Mouse (Mus musculus) G1E (cell line): ENCODE measurements around the gene Gpc6. TPM values are rescaled to one million over a fixed set of nuclear protein-coding genes. Genes with fewer than 3 reads are reported as not detected.

Source experiments
- ATAC-seq: 2 replicates; pipeline ENCODE4 v1.8.0; 2016; ENCODE audit warnings: mild to moderate bottlenecking; ENCODE audit not compliant: insufficient number of reproducible peaks, poor library complexity, low FRiP score, severe bottlenecking; ENCODE audit errors: extremely low read depth
- DNase-seq: peaks from one replicate; pipeline ENCODE4 v3.0.0; 2012; ENCODE audit warnings: low spot score
- H3K27me3 ChIP-seq: 2 replicates; pipeline ENCODE4 v1.6.1; 2012; ENCODE audit warnings: mild to moderate bottlenecking, low read length, inconsistent platforms; ENCODE audit not compliant: insufficient read depth
- H3K36me3 ChIP-seq: replicated peaks from 2 replicates; pipeline ENCODE3; 2012; ENCODE audit warnings: mild to moderate bottlenecking, inconsistent platforms
- H3K4me1 ChIP-seq: 2 replicates; pipeline ENCODE4 v1.6.1; 2012; ENCODE audit warnings: low read depth, low read length, inconsistent platforms, mixed read lengths; ENCODE audit not compliant: insufficient read depth
- H3K4me3 ChIP-seq: 2 replicates; pipeline ENCODE4 v1.5.1; 2012; ENCODE audit warnings: low read depth, mild to moderate bottlenecking, inconsistent platforms, low read length, moderate library complexity, mixed read lengths
- H3K9me3 ChIP-seq: replicated peaks from 2 replicates; pipeline ENCODE4 v1.6.1; 2012; ENCODE audit warnings: inconsistent platforms
- CTCF ChIP-seq: IDR thresholded peaks from 2 replicates; pipeline ENCODE4 v1.5.1; 2012; ENCODE audit warnings: low read depth, low read length, inconsistent platforms, mixed read lengths
- GATA1 ChIP-seq: IDR thresholded peaks from 2 replicates; pipeline ENCODE4 v1.6.1; 2012; ENCODE audit warnings: borderline replicate concordance, low read length, inconsistent platforms, mixed read lengths
- GATA2 ChIP-seq: IDR thresholded peaks from 2 replicates; pipeline ENCODE4 v1.6.1; 2012; ENCODE audit warnings: low read depth, low read length, inconsistent platforms, borderline replicate concordance
- POLR2AphosphoS5 ChIP-seq: IDR thresholded peaks from 2 replicates; pipeline ENCODE4 v1.6.1; 2012; ENCODE audit warnings: low read depth, low read length, inconsistent platforms; ENCODE audit not compliant: insufficient replicate concordance
- TAL1 ChIP-seq: conservative IDR thresholded peaks from 2 replicates; pipeline ENCODE4 v1.6.1; 2012; ENCODE audit warnings: low read depth, low read length, inconsistent platforms, mixed read lengths
- polyA plus RNA-seq: library from polyadenylated mRNA; stranded (reverse); fragments of >175 nt; gene quantifications from 2 replicates; pipeline ENCODE4 v1.2.3, GENCODE M21; 2012
- total RNA-seq, 2 experiments: library from RNA; stranded (forward) in 1 of 2; stranded (reverse) in 1 of 2; fragments of 200-1000 nt in 1 of 2; fragments of >200 nt in 1 of 2; fragmentation: Nextera tagmentation in 1 of 2; gene quantifications; 2 replicates each; pipeline ENCODE4 v1.2.3; 2014 to 2017

Gene Gpc6
- total and polyA plus RNA-seq, 3 experiments = 0.22 TPM; not detected in 2

DNA sequence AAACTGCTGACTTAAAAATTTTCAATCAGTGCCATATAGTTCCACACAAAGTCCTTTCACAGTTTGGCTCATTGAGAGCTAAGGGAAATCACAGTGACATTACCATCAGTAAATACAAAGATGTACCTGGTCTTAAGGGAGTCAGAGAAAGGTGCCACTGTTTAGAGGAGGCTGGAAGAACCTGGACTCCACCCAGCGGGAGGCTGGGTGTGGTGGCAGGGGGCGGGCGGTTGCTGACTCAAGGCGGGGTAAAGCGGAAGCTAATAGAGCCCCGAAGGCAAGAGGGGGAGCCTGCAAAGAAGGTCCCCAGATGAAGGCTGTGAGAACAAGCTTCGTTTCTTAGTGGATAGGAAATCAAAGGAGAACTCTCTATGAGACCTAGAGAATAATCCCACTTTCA, 861.5 kb downstream of the Gpc6 start:
- TF ChIP-seq POLR2AphosphoS5 (no peak), GATA2 (no peak), CTCF (no peak), GATA1 (no peak), TAL1 (no peak)
- no peaks in the 10 kb centered on the region for H3K36me3 ChIP-seq
- no peaks in the 10 kb centered on the region for H3K4me1 ChIP-seq
- H3K9me3 ChIP-seq = peaks cover 57% of the 10 kb centered on the region
- no peak for ATAC-seq
- H3K27me3 ChIP-seq = no peaks in the 10 kb centered on the region
- H3K4me3 ChIP-seq = no peak overlapping the region
- DNase-seq = no peak

DNA sequence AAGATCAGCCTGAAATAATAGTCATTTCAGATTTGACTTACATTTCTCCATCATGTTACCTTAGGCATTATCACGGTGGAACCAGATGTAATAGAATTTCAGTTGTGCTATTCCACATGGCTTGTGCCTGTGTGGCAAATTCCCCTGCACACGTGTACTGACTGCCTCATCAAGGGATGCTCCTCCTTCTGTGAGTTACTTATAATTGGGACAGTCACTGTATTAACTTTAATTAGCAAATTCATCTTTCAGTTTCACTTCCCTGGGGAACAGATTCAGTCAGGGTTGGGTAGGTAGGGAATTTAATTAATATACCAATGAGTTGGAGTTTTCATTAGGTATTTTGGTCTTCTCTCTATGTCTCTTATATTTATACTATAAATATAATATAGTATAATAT, 869.8 kb downstream of the Gpc6 start:
- Histone ChIP-seq H3K9me3 (peaks cover 43% of the 10 kb centered on the region), H3K4me1 (no peaks in the 10 kb centered on the region), H3K36me3 (no peaks in the 10 kb centered on the region), H3K4me3 (no peak overlapping the region), H3K27me3 (no peaks in the 10 kb centered on the region)
- DNase-seq = no peak
- no peak for TF ChIP-seq GATA2
- no peak for TF ChIP-seq POLR2AphosphoS5
- no peak for TF ChIP-seq GATA1
- TF ChIP-seq TAL1 = no peak
- no peak for TF ChIP-seq CTCF
- no peak for ATAC-seq

GRCm38 (mm10) chr14:117796661-117797060, 871.5 kb downstream of the Gpc6 start:
- Histone ChIP-seq H3K9me3 (peaks cover 51% of the 10 kb centered on the region), H3K36me3 (no peaks in the 10 kb centered on the region)

DNA sequence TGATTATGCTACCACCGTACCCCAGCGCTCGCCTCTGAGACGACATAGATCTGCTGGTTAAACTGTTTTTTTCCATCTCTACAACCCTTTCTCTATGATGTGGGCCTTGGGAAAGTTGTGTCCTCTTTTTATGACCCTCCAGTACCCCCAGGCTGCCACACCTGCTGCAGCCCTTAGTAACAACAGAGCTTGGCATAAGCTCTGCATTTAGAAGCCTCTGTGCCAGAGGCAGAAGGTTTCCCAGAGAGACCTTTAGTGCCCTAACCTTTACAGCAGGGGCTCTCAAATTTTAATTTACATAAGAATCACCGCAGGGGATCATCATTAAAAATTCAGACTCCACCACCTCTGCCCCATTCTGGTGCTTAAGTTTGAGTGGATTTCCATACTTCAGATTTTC, 875.3 kb downstream of the Gpc6 start:
- DNase-seq (no peak), ATAC-seq (no peak)
- TF ChIP-seq GATA2 (no peak), POLR2AphosphoS5 (no peak), GATA1 (no peak), TAL1 (no peak), CTCF (no peak)
- Histone ChIP-seq H3K36me3 (no peaks in the 10 kb centered on the region), H3K9me3 (peaks cover 52% of the 10 kb centered on the region), H3K4me1 (no peaks in the 10 kb centered on the region), H3K4me3 (no peak overlapping the region), H3K27me3 (no peaks in the 10 kb centered on the region)

More at GRCm38 (mm10) chr14:117796661-117797060, 871.5 kb downstream of the Gpc6 start:
- no peak for DNase-seq
- no peak overlapping the region for H3K4me3 ChIP-seq
- no peak for TF ChIP-seq TAL1
- TF ChIP-seq GATA2 = no peak
- no peak for TF ChIP-seq POLR2AphosphoS5
- TF ChIP-seq CTCF = no peak
- no peak for TF ChIP-seq GATA1
- H3K27me3 ChIP-seq = no peaks in the 10 kb centered on the region
- no peaks in the 10 kb centered on the region for H3K4me1 ChIP-seq
- ATAC-seq = no peak

DNA sequence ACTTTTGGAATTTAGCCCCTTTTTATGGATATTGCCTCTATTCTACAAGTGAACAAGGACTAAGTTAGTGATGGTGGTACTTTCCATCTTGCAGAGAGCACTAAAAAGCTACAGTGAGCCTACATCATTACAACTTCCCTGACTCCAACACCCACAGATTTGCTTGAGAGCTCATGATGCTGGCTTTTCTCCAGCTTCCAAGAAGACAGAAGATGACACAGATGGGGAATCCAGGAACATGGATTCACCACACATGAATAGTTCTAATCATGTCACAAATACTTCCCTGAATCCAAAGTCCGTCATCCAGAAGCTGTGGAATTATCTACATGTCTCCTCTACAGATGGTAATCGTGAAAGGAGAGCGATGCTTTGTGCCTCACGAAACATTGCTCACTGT, 882.7 kb downstream of the Gpc6 start:
- H3K4me3 ChIP-seq = no peak overlapping the region
- TF ChIP-seq TAL1 = no peak
- no peak for TF ChIP-seq GATA2
- no peak for TF ChIP-seq GATA1
- TF ChIP-seq POLR2AphosphoS5 = no peak
- TF ChIP-seq CTCF = no peak
- ATAC-seq (no peak), DNase-seq (no peak)
- H3K9me3 ChIP-seq = peaks cover 58% of the 10 kb centered on the region
- no peaks in the 10 kb centered on the region for H3K36me3 ChIP-seq
- no peaks in the 10 kb centered on the region for H3K4me1 ChIP-seq
- no peaks in the 10 kb centered on the region for H3K27me3 ChIP-seq

DNA sequence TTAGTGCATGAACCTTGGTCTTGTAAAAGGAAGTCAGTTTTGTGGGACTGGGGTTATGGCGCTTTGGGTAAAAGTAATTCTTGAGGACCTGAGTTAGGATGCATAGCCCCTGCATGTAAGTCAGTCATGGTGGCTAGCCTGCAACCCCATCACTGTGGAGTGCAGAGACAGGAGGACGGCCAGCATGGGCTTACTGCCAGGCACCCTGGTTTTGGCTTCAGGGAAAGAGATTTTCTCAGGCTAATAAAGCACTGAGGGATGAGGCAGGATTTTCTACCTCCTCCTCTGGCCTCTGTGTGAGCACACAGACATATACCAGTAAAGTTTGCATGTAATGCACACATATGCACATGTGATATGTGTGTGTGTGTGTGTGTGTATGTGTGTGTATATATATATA, 883.2 kb downstream of the Gpc6 start:
- H3K4me3 ChIP-seq = no peak overlapping the region
- DNase-seq = no peak
- H3K36me3 ChIP-seq = no peaks in the 10 kb centered on the region
- peaks cover 58% of the 10 kb centered on the region for H3K9me3 ChIP-seq
- TF ChIP-seq POLR2AphosphoS5 (no peak), GATA1 (no peak), TAL1 (no peak), GATA2 (no peak), CTCF (no peak)
- H3K4me1 ChIP-seq = no peaks in the 10 kb centered on the region
- ATAC-seq = no peak
- H3K27me3 ChIP-seq = no peaks in the 10 kb centered on the region
